ENCODE assay signal across 10 mouse cellular contexts in genomic region chr9:20745129-20745966, GRCm38 (mm10). TPM values are rescaled to one million over a fixed set of nuclear protein-coding genes. Genes with fewer than 3 reads are reported as not detected.
DNase-seq lines count a peak whose midpoint lies in the region; ATAC-seq and TF ChIP-seq lines count a peak whose summit lies in the region.
"Had no signal": no experiment of that assay in that cellular context is flagged by ENCODE, and none has a peak within 500 bp of the region (broad histone marks: within the 10 kb centered on the region; RNA-seq: fewer than 3 reads in every experiment).

No protein-coding gene starts in this region.

- no peak for TF ChIP-seq POLR2A in MEL (IDR thresholded peaks at IDR 0.05; ENCODE audit: control insufficient read depth in 1 of 2, insufficient read depth in 1 of 2, low read depth in 1 of 2, low read length in 2 of 2, poor library complexity in 1 of 2)

- TF ChIP-seq RAD21 in MEL (IDR thresholded peaks at IDR 0.05; ENCODE audit: low read depth, low read length), result peak; percentile 2

- H3K4me3 ChIP-seq in heart, embryonic 15.5 days, result peak overlapping the region; percentile 43; the same call in 1 of the 2 replicates
- peak overlapping the region in 1 of 2 experiments; percentile 39; a peak in 2 of 4 replicates for H3K4me3 ChIP-seq in MEL (ENCODE audit: control insufficient read depth in 1 of 2, insufficient read depth in 1 of 2, low read depth in 2 of 2, low read length in 2 of 2)
- H3K4me3 ChIP-seq in hindbrain, embryonic 11.5 days (ENCODE audit: low read depth, low read length), result peak overlapping the region; percentile 50
- peak overlapping the region; percentile 68 for H3K4me3 ChIP-seq in midbrain, embryonic 10.5 days

- H3K27ac ChIP-seq in heart, embryonic 15.5 days, result no peak overlapping the region
- no peak overlapping the region for H3K27ac ChIP-seq in MEL (ENCODE audit: control insufficient read depth, low read depth, low read length)
- H3K27ac ChIP-seq in hindbrain, embryonic 11.5 days (ENCODE audit: low read depth, low read length), result 0 out of 2 replicates have a peak overlapping the region, but pooled peaks have one; percentile 33
- H3K27ac ChIP-seq in midbrain, embryonic 10.5 days (replicated peaks), result peak overlapping the region; percentile 82

- no peak for ATAC-seq in heart, embryonic 15.5 days (replicated peaks; ENCODE audit: insufficient number of reproducible peaks, insufficient read depth, low FRiP score, low read depth)
- ATAC-seq in hindbrain, embryonic 11.5 days (ENCODE audit: low FRiP score), result peak; percentile 8; the same call in 1 of the 2 replicates
- ATAC-seq in megakaryocyte progenitor cell, adult 5-6 weeks (replicated peaks; ENCODE audit: poor library complexity), result no peak
- ATAC-seq: inflammation-experienced regulatory T-cells, adult 6 months had no signal

- TF ChIP-seq EP300 in MEL (IDR thresholded peaks at IDR 0.05; ENCODE audit: low read depth in 1 of 2, low read length in 2 of 2), result no peak

- H3K4me1 ChIP-seq in heart, embryonic 15.5 days (replicated peaks), result peaks cover 11% of the 10 kb centered on the region
- peaks cover 16 to 42% of the 10 kb centered on the region in 2 experiments for H3K4me1 ChIP-seq in MEL (ENCODE audit: control insufficient read depth in 1 of 2, insufficient read depth in 2 of 2, low read length in 2 of 2)
- peaks cover 14% of the 10 kb centered on the region; the same call in 1 of the 2 replicates for H3K4me1 ChIP-seq in hindbrain, embryonic 11.5 days (replicated peaks; ENCODE audit: control insufficient read depth, insufficient read depth, low read length)
- H3K4me1 ChIP-seq in midbrain, embryonic 10.5 days, result peaks cover 45% of the 10 kb centered on the region

- H3K4me2 ChIP-seq in heart, embryonic 15.5 days, result peak overlapping the region; percentile 69
- peak overlapping the region; percentile 91 for H3K4me2 ChIP-seq in hindbrain, embryonic 11.5 days (replicated peaks; ENCODE audit: low read depth, low read length)

- H3K27me3 ChIP-seq in heart, embryonic 15.5 days, result peaks cover 76% of the 10 kb centered on the region
- H3K27me3 ChIP-seq in MEL (ENCODE audit: control insufficient read depth in 1 of 2, insufficient read depth in 2 of 2, low read length in 2 of 2), result peaks cover 13 to 18% of the 10 kb centered on the region in 2 experiments
- H3K27me3 ChIP-seq in hindbrain, embryonic 11.5 days (ENCODE audit: control insufficient read depth, insufficient read depth, low read length), result peaks cover 19% of the 10 kb centered on the region
- H3K27me3 ChIP-seq in midbrain, embryonic 10.5 days (ENCODE audit: low read depth, poor library complexity, severe bottlenecking), result peaks cover 45% of the 10 kb centered on the region

- no peaks in the 10 kb centered on the region for H3K36me3 ChIP-seq in heart, embryonic 15.5 days
- peaks cover 0 to 25% of the 10 kb centered on the region in 2 experiments; a peak in 2 of 4 replicates for H3K36me3 ChIP-seq in MEL (ENCODE audit: control insufficient read depth in 1 of 2, insufficient read depth in 2 of 2, low read length in 2 of 2)
- no peaks in the 10 kb centered on the region for H3K36me3 ChIP-seq in hindbrain, embryonic 11.5 days (ENCODE audit: control insufficient read depth, insufficient read depth, low read length)
- no peaks in the 10 kb centered on the region for H3K36me3 ChIP-seq in midbrain, embryonic 10.5 days

- DNase-seq in heart, postnatal 4 days, result no peak
- peak; percentile 47 for DNase-seq in MEL (ENCODE audit: low read depth, low spot score)
- DNase-seq in hindbrain, embryonic 11.5 days (ENCODE audit: low spot score), result no peak
- no peak for DNase-seq in midbrain, embryonic 10.5 days (ENCODE audit: low spot score)
- DNase-seq in frontal cortex, postnatal 10 days (ENCODE audit: low spot score in 2 of 2), result no peak
- no peak for DNase-seq in layer of hippocampus, postnatal 36 days

- H3K9me3 ChIP-seq in heart, embryonic 15.5 days (replicated peaks), result no peaks in the 10 kb centered on the region
- no peaks in the 10 kb centered on the region for H3K9me3 ChIP-seq in MEL (replicated peaks; ENCODE audit: insufficient read depth, low read length)
- H3K9me3 ChIP-seq in hindbrain, embryonic 11.5 days (ENCODE audit: control insufficient read depth, low read length), result no peaks in the 10 kb centered on the region; the same call in 1 of the 2 replicates
- H3K9me3 ChIP-seq in midbrain, embryonic 10.5 days (replicated peaks), result no peaks in the 10 kb centered on the region

- 15% methylated on average over 17 of the region's 17 CpGs for WGBS in heart, embryonic 15.5 days
- WGBS in hindbrain, embryonic 11.5 days, result 10% methylated on average over 17 of the region's 17 CpGs
- 11% methylated on average over 17 of the region's 17 CpGs for WGBS in midbrain, embryonic 10.5 days

- no peaks in the 10 kb centered on the region for H3K79me2 ChIP-seq in MEL (ENCODE audit: control insufficient read depth, insufficient read depth, low read length, poor library complexity)

- no peak overlapping the region for H3K9ac ChIP-seq in heart, embryonic 15.5 days
- H3K9ac ChIP-seq in MEL (ENCODE audit: control insufficient read depth, low read depth, low read length, poor library complexity, severe bottlenecking), result peak overlapping the region; percentile 11; the same call in 1 of the 2 replicates
- peak overlapping the region; percentile 75 for H3K9ac ChIP-seq in hindbrain, embryonic 11.5 days (ENCODE audit: low read depth, low read length)

- TF ChIP-seq CTCF in MEL (IDR thresholded peaks at IDR 0.05 in 2 of 3, conservative IDR thresholded peaks at IDR 0.05 in 1 of 3; ENCODE audit: control insufficient read depth in 1 of 3, insufficient read depth in 1 of 3, low read depth in 2 of 3, low read length in 3 of 3, poor library complexity in 1 of 3, severe bottlenecking in 1 of 3), result 0 out of 6 replicates have a peak, but pooled peaks of 1 of the 3 experiments have one; percentile 2

TF ChIP-seq in MEL, 35 proteins besides CTCF, POLR2A, EP300 and RAD21:
- 0 out of 2 replicates have a peak, but pooled peaks have one; percentile 5 for TF ChIP-seq USF1 (IDR thresholded peaks at IDR 0.05; ENCODE audit: low read depth, low read length)
- 0 out of 2 replicates have a peak, but pooled peaks have one; percentile 3 for TF ChIP-seq TAL1 (IDR thresholded peaks at IDR 0.05; ENCODE audit: low read length)
- TF ChIP-seq RCOR1 (IDR thresholded peaks at IDR 0.05; ENCODE audit: low read depth, low read length), result no peak
- TF ChIP-seq POLR2AphosphoS5 (IDR thresholded peaks at IDR 0.05; ENCODE audit: borderline replicate concordance, low read depth, low read length), result peak; percentile 63; the same call in 1 of the 2 replicates
- TF ChIP-seq USF2 (IDR thresholded peaks at IDR 0.05; ENCODE audit: borderline replicate concordance in 1 of 2, insufficient read depth in 1 of 2, low read depth in 1 of 2, low read length in 2 of 2), result no peak
- peak; percentile 64 for TF ChIP-seq MXI1 (IDR thresholded peaks at IDR 0.05; ENCODE audit: low read depth, low read length)
- no peak for TF ChIP-seq JUND (IDR thresholded peaks at IDR 0.05; ENCODE audit: low read depth, low read length)
- TF ChIP-seq MYC (IDR thresholded peaks at IDR 0.05; ENCODE audit: low read depth, low read length), result no peak
- TF ChIP-seq MEF2A (IDR thresholded peaks at IDR 0.05; ENCODE audit: extremely low read depth, insufficient replicate concordance, low read depth, low read length, poor library complexity, severe bottlenecking), result no peak
- no peak for TF ChIP-seq NELFE (IDR thresholded peaks at IDR 0.05; ENCODE audit: low read depth, low read length)
- no peak for TF ChIP-seq NRF1 (IDR thresholded peaks at IDR 0.05; ENCODE audit: insufficient read depth, low read depth, low read length, poor library complexity, severe bottlenecking)
- no peak for TF ChIP-seq TCF12 (IDR thresholded peaks at IDR 0.05; ENCODE audit: low read depth, low read length)

RNA-seq across cellular contexts. Expression of gene Olfm2, which starts 0.8 kb away (rescaled TPM):
- 1.00 and 3.1 TPM in 2 replicates for polyA plus RNA-seq in heart, embryonic 15.5 days (2015; fragmentation: Nextera tagmentation; extraction: Ambion mirVana)
- under 1 TPM; 0.36 to 0.43 TPM for total RNA-seq in heart, postnatal 4 days (2021)
- total RNA-seq in MEL (2012; rRNA removed), result 0.26 and 0.54 TPM in 2 replicates
- 1 to 10 TPM in 1 of 2 experiments, not detected in 1; 1.9 TPM for polyA plus RNA-seq in MEL (2012; ENCODE audit: insufficient read depth in 1 of 2, insufficient read length in 2 of 2, low read depth in 1 of 2, low replicate concordance in 2 of 2, missing spikeins in 1 of 2)
- 64.4 and 65.1 TPM in 2 replicates for polyA plus RNA-seq in hindbrain, embryonic 11.5 days (2014; fragmentation: Nextera tagmentation; extraction: Ambion mirVana)
- 26.8 and 34.6 TPM in 2 replicates for polyA plus RNA-seq in midbrain, embryonic 10.5 days (2016; fragmentation: Nextera tagmentation; extraction: Ambion mirVana)
- 0.27 and 0.32 TPM in 2 replicates for total RNA-seq in megakaryocyte progenitor cell, adult 5-6 weeks (2015)
- 0.34 TPM in 1 of 2 replicates, not detected in the other for total RNA-seq in megakaryocyte progenitor cell, adult 5-6 weeks (2017)
- total RNA-seq in layer of hippocampus, postnatal 36 days (2021), result 10 to 100 TPM; 36.1 to 39.1 TPM
- total RNA-seq: neutrophil, adult 5-6 weeks had no signal

Comparison
In these comparisons a context has a peak if more than half of its experiments do, and no peak if none do; other contexts are left out.
1. H3K27ac ChIP-seq: peak in hindbrain, embryonic 11.5 days (single experiment) and midbrain, embryonic 10.5 days (single experiment); none in heart, embryonic 15.5 days (single experiment) and MEL (single experiment).
2. RNA of gene Olfm2, which starts 0.8 kb away (total RNA-seq): 36.1 to 39.1 TPM in layer of hippocampus, postnatal 36 days; 0.26 to 0.54 TPM in MEL, 0.36 to 0.43 TPM in heart, postnatal 4 days and 0.27 to 0.34 TPM in megakaryocyte progenitor cell, adult 5-6 weeks; every median in the first group is over 10 times any median in the second.